Mouse (Mus musculus) testis, adult 2 months (tissue): ENCODE measurements around the gene Mpi.

ENCODE experiments used
- CTCF ChIP-seq: fragments of 200-500 bp; IDR thresholded peaks from 2 replicates; pipeline ENCODE4 v1.5.1; 2012; ENCODE audit warnings: low read depth, mild to moderate bottlenecking, inconsistent platforms, low read length, moderate library complexity; ENCODE audit not compliant: control insufficient read depth, insufficient read depth, insufficient replicate concordance
- POLR2A ChIP-seq: fragments of 200-500 bp; IDR thresholded peaks from 2 replicates; pipeline ENCODE4 v1.6.1; 2012; ENCODE audit warnings: low read depth, mild to moderate bottlenecking, inconsistent platforms, low read length, moderate library complexity; ENCODE audit not compliant: control insufficient read depth

- TF ChIP-seq POLR2A: no peak
- no peak for TF ChIP-seq CTCF
Observed at GRCm38 (mm10) chr9:57577144-57577849, 24.7 kb upstream of the Mpi start.
